Mouse (Mus musculus) limb, embryonic 15.5 days (tissue): ENCODE results near the gene Tex29. TPM values are rescaled to one million over a fixed set of nuclear protein-coding genes. Genes with fewer than 3 reads are reported as not detected.

Experiments used
- ATAC-seq: fragments of 200-750 bp; cut with Nextera tagmentation; 2 replicates; pipeline ENCODE4 v1.8.0; 2017; ENCODE audit warnings: low read depth, moderate TSS enrichment; ENCODE audit not compliant: insufficient number of reproducible peaks, low FRiP score, low TSS enrichment
- H3K27ac ChIP-seq: fragments of 300-500 bp; sonication (generic); 2 replicates; pipeline ENCODE4 v1.5.1; 2015; ENCODE audit warnings: moderate library complexity, mild to moderate bottlenecking, inconsistent platforms
- H3K27me3 ChIP-seq: fragments of 300-500 bp; sonication (generic); 2 replicates; pipeline ENCODE4 v1.6.1; 2015; ENCODE audit warnings: inconsistent platforms
- H3K36me3 ChIP-seq: fragments of 300-500 bp; sonication (generic); 2 replicates; pipeline ENCODE4 v1.6.1; 2015; ENCODE audit warnings: inconsistent platforms
- H3K4me1 ChIP-seq: fragments of 300-500 bp; sonication (generic); 2 replicates; pipeline ENCODE4 v1.6.1; 2015; ENCODE audit warnings: inconsistent platforms
- H3K4me2 ChIP-seq: fragments of 300-500 bp; sonication (generic); 2 replicates; pipeline ENCODE4 v1.6.1; 2015; ENCODE audit warnings: mild to moderate bottlenecking, inconsistent platforms
- H3K4me3 ChIP-seq: fragments of 300-500 bp; sonication (generic); 2 replicates; pipeline ENCODE4 v1.5.1; 2015; ENCODE audit warnings: mild to moderate bottlenecking, inconsistent platforms
- H3K9ac ChIP-seq: fragments of 300-500 bp; sonication (generic); 2 replicates; pipeline ENCODE4 v1.6.1; 2015; ENCODE audit warnings: inconsistent platforms
- H3K9me3 ChIP-seq: fragments of 300-500 bp; sonication (generic); 2 replicates; pipeline ENCODE4 v1.6.1; 2016; ENCODE audit warnings: inconsistent platforms
- WGBS: fragments of 180-500 bp; shearing (Covaris S2); methylation state at CpG from one replicate; pipeline ENCODE4 v1.1.7; 2015; 5-methylcytosine and 5-hydroxymethylcytosine counted together
- polyA plus RNA-seq: library from polyadenylated mRNA; unstranded; fragments of >200 nt; fragmentation: Nextera tagmentation; extraction: Ambion mirVana; gene quantifications from 2 replicates; pipeline ENCODE4 v1.2.1, GENCODE M21; 2015

Gene Tex29
- polyA plus RNA-seq, 1 experiment from 2014 or later, result not detected

- WGBS, result 89% methylated on average over 2 of the region's 2 CpGs
- H3K4me2 ChIP-seq, result no peak overlapping the region
- no peaks in the 10 kb centered on the region for H3K4me1 ChIP-seq
- H3K27me3 ChIP-seq, result no peaks in the 10 kb centered on the region
- no peaks in the 10 kb centered on the region for H3K36me3 ChIP-seq
- no peak overlapping the region for H3K4me3 ChIP-seq
- H3K9ac ChIP-seq, result no peak overlapping the region
- no peak for ATAC-seq
- no peak overlapping the region for H3K27ac ChIP-seq
- H3K9me3 ChIP-seq, result no peaks in the 10 kb centered on the region
Observed at GRCm38 (mm10) chr8:11886824-11887223, 46.5 kb downstream of the Tex29 start.

GRCm38 (mm10) chr8:11889156-11890018, 49.1 kb downstream of the Tex29 start:
- Histone ChIP-seq H3K9ac (no peak overlapping the region), H3K4me2 (no peak overlapping the region), H3K36me3 (no peaks in the 10 kb centered on the region), H3K4me3 (no peak overlapping the region), H3K27me3 (no peaks in the 10 kb centered on the region), H3K27ac (no peak overlapping the region), H3K9me3 (no peaks in the 10 kb centered on the region), H3K4me1 (no peaks in the 10 kb centered on the region)
- 62% methylated on average over 7 of the region's 7 CpGs for WGBS
- no peak for ATAC-seq

GRCm38 (mm10) chr8:11892756-11893155, 52.5 kb downstream of the Tex29 start:
- no peak overlapping the region for H3K4me2 ChIP-seq
- H3K9ac ChIP-seq, result no peak overlapping the region
- no peak for ATAC-seq
- H3K27ac ChIP-seq, result no peak overlapping the region
- 76% methylated on average over 2 of the region's 2 CpGs for WGBS
- no peaks in the 10 kb centered on the region for H3K4me1 ChIP-seq
- H3K9me3 ChIP-seq, result no peaks in the 10 kb centered on the region
- H3K4me3 ChIP-seq, result no peak overlapping the region
- H3K36me3 ChIP-seq, result no peaks in the 10 kb centered on the region
- no peaks in the 10 kb centered on the region for H3K27me3 ChIP-seq

- H3K4me2 ChIP-seq, result no peak overlapping the region
- no peak overlapping the region for H3K27ac ChIP-seq
- no peak overlapping the region for H3K4me3 ChIP-seq
- no peak for ATAC-seq
- no peaks in the 10 kb centered on the region for H3K4me1 ChIP-seq
- H3K27me3 ChIP-seq, result 0 out of 2 replicates have a peak, but pooled peaks cover 6% of the 10 kb centered on the region
- no peaks in the 10 kb centered on the region for H3K9me3 ChIP-seq
- 84% methylated on average over 13 of the region's 13 CpGs for WGBS
- no peaks in the 10 kb centered on the region for H3K36me3 ChIP-seq
- H3K9ac ChIP-seq, result no peak overlapping the region
Observed at GRCm38 (mm10) chr8:11896022-11896662, 55.9 kb downstream of the Tex29 start.

- H3K9me3 ChIP-seq, result no peaks in the 10 kb centered on the region
- H3K4me3 ChIP-seq, result no peak overlapping the region
- no peak overlapping the region for H3K27ac ChIP-seq
- no peak overlapping the region for H3K9ac ChIP-seq
- H3K4me2 ChIP-seq, result no peak overlapping the region
- no peak for ATAC-seq
- H3K36me3 ChIP-seq, result no peaks in the 10 kb centered on the region
- 0 out of 2 replicates have a peak, but pooled peaks cover 6% of the 10 kb centered on the region for H3K27me3 ChIP-seq
- H3K4me1 ChIP-seq, result no peaks in the 10 kb centered on the region
- 88% methylated on average over 10 of the region's 10 CpGs for WGBS
Observed at GRCm38 (mm10) chr8:11896677-11897076, 56.4 kb downstream of the Tex29 start.

GRCm38 (mm10) chr8:11898814-11899213, 58.5 kb downstream of the Tex29 start:
- H3K4me1 ChIP-seq, result no peaks in the 10 kb centered on the region
- no peak overlapping the region for H3K4me2 ChIP-seq
- 78% methylated on average over 1 of the region's 1 CpGs for WGBS
- H3K4me3 ChIP-seq, result no peak overlapping the region
- no peak for ATAC-seq
- no peak overlapping the region for H3K27ac ChIP-seq
- H3K9ac ChIP-seq, result no peak overlapping the region
- H3K27me3 ChIP-seq, result 0 out of 2 replicates have a peak, but pooled peaks cover 6% of the 10 kb centered on the region
- H3K36me3 ChIP-seq, result no peaks in the 10 kb centered on the region
- no peaks in the 10 kb centered on the region for H3K9me3 ChIP-seq

Other genes starting within 250 kb of the Tex29 start
- 83.0 and 88.2 TPM in 2 replicates for gene Ankrd10, start 204.7 kb upstream of the Tex29 start, polyA plus RNA-seq
- 0.53 TPM in 1 of 2 replicates, not detected in the other for gene 1700016D06Rik, start 139.4 kb upstream of the Tex29 start, polyA plus RNA-seq
- 50.1 and 55.5 TPM in 2 replicates for gene Arhgef7, start 112.8 kb upstream of the Tex29 start, polyA plus RNA-seq